Mouse (Mus musculus) monocyte, adult 2 months (primary cell): ENCODE data around the gene Usp39.

Experiments used
- DNase-seq, 2 experiments: peaks; one replicate each; pipeline ENCODE4 v3.0.0; 2022; ENCODE audit warnings: low spot score in 2 of 2, low read depth in 1 of 2

Usp39 gene

GRCm38 (mm10) chr6:72302349-72302925 is 42.5 kb downstream of the Usp39 start:
- DNase-seq: no peak

- no peak for DNase-seq
Measured at GRCm38 (mm10) chr6:72297825-72298224, 47.2 kb downstream of the Usp39 start.

GRCm38 (mm10) chr6:72292972-72293651 is 51.9 kb downstream of the Usp39 start:
- DNase-seq: no peak

- DNase-seq: no peak
Measured at GRCm38 (mm10) chr6:72289484-72289883, 55.5 kb downstream of the Usp39 start.

- DNase-seq: no peak
Measured at GRCm38 (mm10) chr6:72283914-72284313, 61.1 kb downstream of the Usp39 start.

- DNase-seq: no peak
Measured at GRCm38 (mm10) chr6:72280410-72280998, 64.5 kb downstream of the Usp39 start.

GRCm38 (mm10) chr6:72279505-72279904 is 65.5 kb downstream of the Usp39 start:
- DNase-seq: no peak

GRCm38 (mm10) chr6:72278835-72279234 is 66.1 kb downstream of the Usp39 start:
- DNase-seq: no peak

- no peak for DNase-seq
Measured at GRCm38 (mm10) chr6:72277508-72278166, 67.3 kb downstream of the Usp39 start.

GRCm38 (mm10) chr6:72276972-72277441 is 68.0 kb downstream of the Usp39 start:
- no peak for DNase-seq

- no peak for DNase-seq
Measured at GRCm38 (mm10) chr6:72276141-72276540, 68.8 kb downstream of the Usp39 start.

- DNase-seq: no peak
Measured at GRCm38 (mm10) chr6:72275527-72275926, 69.5 kb downstream of the Usp39 start.

- DNase-seq: no peak
Measured at GRCm38 (mm10) chr6:72273153-72273552, 71.8 kb downstream of the Usp39 start.

GRCm38 (mm10) chr6:72272161-72272696 is 72.8 kb downstream of the Usp39 start:
- no peak for DNase-seq

GRCm38 (mm10) chr6:72270952-72271519 is 73.9 kb downstream of the Usp39 start:
- DNase-seq: no peak

- no peak for DNase-seq
Measured at GRCm38 (mm10) chr6:72270258-72270657, 74.7 kb downstream of the Usp39 start.
